Mouse (Mus musculus) ES-Bruce4 (cell line): ENCODE results near the gene Alg9.

Source experiments
- CTCF ChIP-seq: IDR thresholded peaks from one replicate; pipeline ENCODE4 v1.8.1; 2011; ENCODE audit warnings: low read depth, low read length
- EP300 ChIP-seq: IDR thresholded peaks from 2 replicates; pipeline ENCODE4 v1.6.1; 2011; ENCODE audit warnings: low read depth, low read length; ENCODE audit not compliant: insufficient read depth
- POLR2A ChIP-seq: IDR thresholded peaks from one replicate; pipeline ENCODE4 v1.8.1; 2011; ENCODE audit warnings: low read length; ENCODE audit not compliant: insufficient read depth

- TF ChIP-seq CTCF (no peak), POLR2A (no peak), EP300 (no peak)
Observed at GRCm38 (mm10) chr9:50821651-50822050, 46.8 kb downstream of the Alg9 start.
